ENCODE assay signal across 20 mouse cellular contexts in genomic region chrX:109189607-109190006, GRCm38 (mm10). TPM values are rescaled to one million over a fixed set of nuclear protein-coding genes. Genes with fewer than 3 reads are reported as not detected.
"Had no signal": no experiment of that assay in that cellular context is flagged by ENCODE, and none has a peak within 500 bp of the region (broad histone marks: within the 10 kb centered on the region; RNA-seq: fewer than 3 reads in every experiment).

No protein-coding gene starts in this region.

- H3K27me3 ChIP-seq: limb, embryonic 15.5 days; megakaryocyte, embryonic 14.5 days; neural tube, embryonic 15.5 days had no signal

- DNase-seq: kidney, adult 18-20 months; kidney, postnatal 25 days; lung, adult 18-20 months; right cerebral cortex, adult 18-20 months; right cerebral cortex, postnatal 25 days; thymus, postnatal 4 days had no signal

- H3K27ac ChIP-seq: left cerebral cortex, adult 2 months; limb, embryonic 15.5 days; liver, embryonic 14.5 days; neural tube, embryonic 15.5 days; stomach, postnatal 0 days had no signal

- H3K36me3 ChIP-seq: limb, embryonic 15.5 days; neural tube, embryonic 15.5 days had no signal

- H3K9ac ChIP-seq: limb, embryonic 15.5 days; liver, embryonic 14.5 days; neural tube, embryonic 15.5 days had no signal

- H3K9me3 ChIP-seq: limb, embryonic 15.5 days; megakaryocyte, embryonic 14.5 days; neural tube, embryonic 15.5 days had no signal

- H3K4me2 ChIP-seq: limb, embryonic 15.5 days; midbrain, embryonic 11.5 days; neural tube, embryonic 15.5 days had no signal

- H3K4me1 ChIP-seq: limb, embryonic 15.5 days; neural tube, embryonic 15.5 days had no signal

- H3K4me3 ChIP-seq: left cerebral cortex, adult 2 months; limb, embryonic 15.5 days; megakaryocyte, embryonic 14.5 days; neural tube, embryonic 15.5 days had no signal

- ATAC-seq: midbrain, embryonic 16.5 days had no signal

RNA-seq across cellular contexts. Expression of gene Gm6377, which starts 6.9 kb away (rescaled TPM):
- total RNA-seq: layer of hippocampus, postnatal 25 days; left cerebral cortex, adult 2 months; left cerebral cortex, postnatal 14 days had no signal
- polyA plus RNA-seq: kidney, embryonic 16.5 days; limb, embryonic 11.5 days; neural tube, embryonic 11.5 days; neural tube, embryonic 15.5 days; small intestine, adult 2 months had no signal
